Mouse (Mus musculus): ENCODE results near the gene Arsb.
"Not testable (repeated sequence)": the region's sequence is repeated elsewhere in the genome, so short reads cannot be mapped to it uniquely, and the experiment has no call there.

Gene Arsb

DNA sequence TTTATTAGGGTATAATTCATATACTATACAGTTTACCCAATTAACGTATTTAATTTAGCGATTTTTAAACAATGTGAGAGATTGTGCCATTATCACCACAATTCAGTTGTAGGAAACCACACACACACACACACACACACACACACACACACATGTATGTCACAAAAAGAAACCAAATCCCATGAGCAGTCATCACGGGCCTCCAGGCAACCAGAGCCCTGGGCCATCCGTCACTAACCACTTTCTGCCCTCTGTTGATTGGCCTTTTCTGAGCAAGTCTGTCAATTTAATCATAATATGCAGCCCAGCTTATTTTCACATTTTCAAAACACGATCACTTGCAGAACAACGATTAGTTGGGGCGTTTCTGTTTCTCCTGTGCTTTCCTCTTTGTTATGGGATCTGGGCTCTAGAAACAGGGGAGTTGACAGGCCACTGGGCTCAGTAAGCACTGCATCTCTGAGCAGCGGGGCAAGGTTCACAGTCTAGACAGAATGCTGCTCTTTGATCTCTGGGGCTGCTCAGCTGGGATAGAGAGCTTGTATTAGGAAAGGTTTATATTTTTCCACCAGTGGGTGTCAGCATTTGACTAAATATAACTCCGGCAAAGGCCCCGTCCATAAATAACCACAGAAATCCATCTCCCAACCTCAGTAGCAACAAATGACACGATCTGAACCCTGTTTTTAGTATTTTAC lies 21.7 kb downstream of the Arsb start:
- no peak for DNase-seq

DNA sequence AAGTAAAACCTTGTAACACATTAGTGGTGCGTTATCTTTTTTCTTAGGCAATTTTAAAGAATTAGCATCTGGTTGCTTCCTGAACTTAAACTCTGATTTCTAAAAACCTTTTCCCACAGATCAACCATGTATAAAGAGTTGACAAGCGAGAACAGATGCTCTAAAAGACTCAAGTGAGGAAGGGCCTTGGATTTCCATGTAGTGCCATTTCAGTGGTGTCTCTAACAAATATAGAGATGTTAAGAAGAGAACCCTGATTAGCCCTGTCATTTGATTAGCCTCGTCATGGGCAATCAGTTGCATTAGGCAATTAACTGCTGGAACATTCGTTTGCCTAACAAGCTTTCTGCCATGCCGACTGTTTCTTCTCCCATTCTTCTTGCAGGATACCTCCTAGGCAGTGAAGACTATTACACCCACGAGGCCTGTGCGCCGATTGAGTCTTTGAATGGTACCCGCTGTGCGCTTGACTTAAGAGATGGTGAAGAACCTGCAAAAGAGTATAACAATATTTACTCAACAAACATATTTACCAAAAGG lies 22.3 kb downstream of the Arsb start:
- no peak for DNase-seq

DNA sequence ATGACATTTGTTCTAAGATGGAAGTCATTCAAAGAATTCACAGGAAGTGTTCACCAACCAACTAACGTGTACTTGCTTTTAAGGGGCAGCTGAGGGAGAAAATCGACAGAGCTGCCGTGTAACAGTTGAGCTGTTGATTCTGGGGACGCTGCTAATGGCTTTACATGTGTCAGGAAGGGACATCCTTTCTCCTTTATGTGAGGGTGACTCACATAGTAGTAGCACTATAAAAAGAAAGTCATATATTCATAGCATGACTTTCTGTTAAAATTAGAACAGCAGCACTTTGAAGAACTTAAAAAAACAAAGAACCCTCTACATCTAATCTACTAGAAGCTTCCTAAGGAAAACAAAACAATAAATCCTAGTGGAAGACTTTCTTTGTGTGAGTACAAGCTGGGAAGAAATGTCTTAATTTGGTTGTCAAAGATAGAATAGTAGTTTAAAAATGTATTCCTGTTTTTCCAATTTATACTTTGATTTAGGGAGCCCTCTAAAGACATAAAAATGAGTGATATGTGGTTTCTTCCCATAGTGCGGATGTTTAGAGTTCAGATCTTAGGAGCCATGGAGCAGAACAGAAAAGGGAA lies 25.7 kb downstream of the Arsb start:
- no peak for DNase-seq

DNA sequence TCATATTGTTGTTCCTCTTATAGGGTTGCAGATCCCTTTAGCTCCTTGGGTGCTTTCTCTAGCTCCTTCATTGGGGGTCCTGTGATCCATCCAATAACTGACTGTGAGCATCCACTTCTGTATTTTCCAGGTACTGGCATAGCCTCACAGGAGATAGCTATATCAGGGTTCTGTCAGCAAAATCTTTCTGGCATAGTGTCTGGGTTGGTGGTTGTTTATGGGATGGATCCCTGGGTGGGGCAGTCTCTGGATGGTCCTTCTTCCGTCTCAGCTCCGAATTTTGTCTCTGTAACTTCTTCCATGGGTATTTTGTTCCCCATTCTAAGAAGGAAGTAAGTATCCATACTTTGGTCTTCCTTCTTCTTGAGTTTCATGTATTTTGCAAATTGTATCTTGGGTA lies 38.9 kb downstream of the Arsb start:
- not testable (repeated sequence) for DNase-seq

DNA sequence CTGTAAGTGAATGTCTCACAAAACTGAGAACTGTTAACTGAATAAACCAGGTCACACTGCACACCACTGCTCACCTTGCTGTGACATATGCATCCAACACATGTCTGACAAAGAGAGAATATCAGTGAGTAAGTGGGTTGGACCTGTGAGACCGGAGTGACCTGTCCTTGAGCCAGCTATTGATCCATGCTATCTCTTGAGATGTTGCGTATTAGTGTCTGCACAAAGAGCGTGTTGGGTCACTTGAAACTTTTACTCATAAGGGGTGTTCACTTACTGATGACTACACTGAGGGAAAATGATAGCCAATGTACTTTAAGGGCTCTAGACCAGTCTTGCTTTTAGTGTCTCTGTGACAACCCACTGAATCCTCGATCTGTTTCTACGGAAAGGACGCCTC lies 42.7 kb downstream of the Arsb start:
- DNase-seq: no peak

DNA sequence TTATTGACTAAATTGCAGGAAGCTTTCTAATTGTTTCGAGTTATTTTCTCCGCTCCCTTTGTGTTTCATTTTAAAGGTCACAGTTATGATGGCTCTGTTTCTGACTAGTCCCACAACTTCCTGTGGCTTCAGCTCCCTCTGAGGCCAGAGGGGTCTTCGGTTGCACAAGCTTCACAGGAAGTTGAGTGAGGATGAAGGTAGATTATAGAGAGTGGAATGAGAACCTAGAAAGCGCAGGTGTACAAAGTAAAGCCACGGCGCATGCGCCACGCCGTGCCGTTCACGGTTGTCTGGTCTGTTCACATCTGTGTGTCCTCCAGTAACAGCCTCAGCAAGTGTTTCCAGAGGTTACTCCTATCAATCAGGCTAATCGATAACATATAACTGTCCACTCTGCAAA lies 43.2 kb downstream of the Arsb start:
- no peak for DNase-seq

DNA sequence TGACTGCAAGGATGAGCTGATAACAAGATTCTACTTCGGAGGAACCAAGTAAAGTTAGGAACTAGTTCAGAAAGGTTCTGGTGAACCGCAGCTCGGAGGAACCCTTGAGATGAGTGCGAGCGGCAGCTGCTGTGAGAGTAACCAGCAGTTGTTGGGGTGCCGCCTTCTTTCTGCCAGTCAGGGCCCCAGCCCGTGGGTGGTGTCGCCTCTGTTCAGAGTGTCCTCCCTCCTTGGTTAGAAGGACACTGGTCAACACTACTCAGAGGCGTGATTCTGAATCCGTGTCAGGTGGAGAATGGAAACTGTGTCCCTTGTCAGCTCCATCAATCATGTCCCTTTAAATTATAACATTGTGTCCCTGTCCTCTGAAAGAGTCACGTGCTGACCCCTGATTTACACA lies 43.7 kb downstream of the Arsb start:
- DNase-seq: no peak

DNA sequence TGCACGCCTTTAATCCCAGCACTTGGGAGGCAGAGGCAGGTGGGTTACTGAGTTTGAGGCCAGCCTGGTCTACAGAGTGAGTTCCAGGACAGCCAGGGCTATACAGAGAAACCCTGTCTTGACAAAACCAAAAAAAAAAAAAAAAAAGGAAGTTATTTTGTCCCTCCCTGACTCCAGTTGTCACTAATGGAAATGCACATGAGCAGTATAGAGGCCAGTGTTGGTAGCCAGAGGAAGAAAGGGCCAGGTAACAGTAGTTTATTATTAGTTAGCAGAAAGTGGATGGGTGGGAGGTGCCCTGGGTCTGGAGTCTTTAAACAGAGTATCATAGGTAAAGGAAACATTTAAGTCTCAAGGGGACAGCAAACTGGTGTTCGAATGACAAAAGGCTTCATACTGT lies 44.7 kb downstream of the Arsb start:
- no peak for DNase-seq

DNA sequence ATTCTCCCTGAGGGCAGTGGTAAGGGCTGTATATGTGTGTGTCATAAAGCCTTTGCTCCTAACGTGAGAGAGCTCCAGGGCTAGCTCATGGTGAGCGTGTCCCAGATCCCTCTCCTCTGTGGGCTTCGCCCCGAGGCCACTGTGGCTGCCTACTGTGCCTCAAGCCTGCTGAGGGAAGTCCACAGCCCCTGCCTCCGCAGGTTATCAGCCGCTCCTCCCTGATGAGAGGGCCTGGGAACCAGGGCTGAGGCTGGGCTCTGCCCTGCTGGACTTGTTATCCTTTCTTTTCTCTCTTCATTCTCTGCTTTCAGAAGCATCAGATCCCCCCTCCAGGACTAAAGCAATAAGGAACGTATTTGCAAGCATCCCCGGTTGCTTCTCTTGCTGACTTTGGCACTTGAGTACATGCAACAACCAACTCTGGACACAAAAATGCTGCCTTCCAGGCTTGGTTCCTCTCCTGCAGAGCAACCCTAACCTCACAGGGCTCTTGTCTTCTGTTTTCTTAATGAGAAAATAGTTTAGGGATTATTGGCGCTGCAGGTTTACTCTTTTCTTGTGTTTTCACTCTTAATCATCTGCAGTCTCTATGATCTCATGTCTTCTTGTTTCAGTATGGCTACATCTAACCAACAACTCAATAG lies 45.4 kb downstream of the Arsb start:
- DNase-seq: no peak

DNA sequence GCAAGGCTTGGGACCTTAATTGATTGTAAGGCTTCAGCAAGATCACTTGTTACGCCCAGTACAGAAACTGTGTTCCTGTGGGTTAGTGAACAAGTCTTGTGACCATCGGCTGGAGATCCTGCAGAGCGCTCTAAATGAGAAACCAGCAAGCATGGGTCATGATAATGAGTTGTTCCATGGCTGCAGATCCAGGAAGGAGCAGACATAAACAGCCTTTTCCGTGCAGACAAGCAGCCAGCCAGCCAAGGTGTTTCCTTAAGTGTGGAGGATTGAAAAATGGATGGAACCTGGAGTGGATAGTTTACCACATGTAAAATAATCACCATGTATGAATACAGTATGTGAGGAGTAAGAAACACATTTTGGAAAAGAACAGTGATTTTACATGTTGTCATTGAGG lies 48.7 kb downstream of the Arsb start:
- no peak for DNase-seq

DNA sequence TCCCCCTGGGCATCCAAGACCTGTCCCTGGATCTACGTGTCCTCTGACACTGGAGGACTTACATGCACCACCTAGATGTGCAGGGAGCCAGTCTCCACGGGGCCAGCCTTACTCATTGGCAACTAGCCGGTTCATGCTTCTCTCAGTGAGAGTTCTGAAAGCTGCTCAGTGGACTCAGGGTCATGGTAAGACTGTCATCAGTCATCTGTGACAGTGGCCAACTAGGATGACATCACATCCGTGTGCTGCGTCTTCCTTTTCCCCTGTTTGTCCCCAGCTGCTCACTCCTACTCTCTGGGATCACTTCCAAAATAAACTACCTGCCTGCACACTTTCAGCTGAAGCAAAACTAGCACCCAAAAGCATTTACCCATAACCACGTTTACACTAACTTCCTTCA lies 50.6 kb downstream of the Arsb start:
- no peak for DNase-seq

DNA sequence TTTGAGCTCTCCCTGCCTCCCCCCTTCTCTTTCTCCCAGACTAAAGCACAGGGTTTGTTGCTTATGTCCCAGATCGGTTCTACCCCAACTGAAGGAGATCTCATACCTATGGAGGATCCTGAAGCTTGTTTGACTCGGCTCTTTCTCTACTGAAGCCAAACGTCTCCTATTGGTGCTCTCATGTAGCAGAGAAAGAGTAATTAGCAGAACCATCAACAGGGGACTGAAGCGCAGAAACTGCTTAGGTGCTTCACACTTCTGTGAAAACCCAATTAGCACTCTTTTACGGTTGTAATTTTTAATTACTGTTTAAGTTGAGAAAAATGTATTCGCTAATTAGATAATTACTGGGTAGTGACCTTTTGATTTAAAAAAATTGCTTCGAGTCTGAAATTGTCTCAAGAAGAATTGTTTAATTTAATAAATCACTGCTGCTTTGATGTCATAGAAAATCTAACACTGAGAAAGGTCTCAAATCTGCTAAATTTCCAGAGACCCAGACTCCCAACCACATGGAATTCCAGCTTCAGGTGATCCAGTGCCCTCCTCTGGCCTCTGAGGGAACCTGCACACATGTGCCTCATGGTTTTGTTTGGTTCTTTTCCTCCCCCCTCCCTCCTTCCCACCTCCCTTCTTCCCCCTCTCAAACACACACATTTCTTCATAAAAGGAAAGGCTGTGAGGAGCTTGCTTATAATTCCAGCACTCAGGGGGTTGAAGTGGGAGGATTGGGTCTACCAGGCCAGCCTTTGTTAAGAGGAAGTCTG lies 54.5 kb downstream of the Arsb start:
- no peak for DNase-seq

DNA sequence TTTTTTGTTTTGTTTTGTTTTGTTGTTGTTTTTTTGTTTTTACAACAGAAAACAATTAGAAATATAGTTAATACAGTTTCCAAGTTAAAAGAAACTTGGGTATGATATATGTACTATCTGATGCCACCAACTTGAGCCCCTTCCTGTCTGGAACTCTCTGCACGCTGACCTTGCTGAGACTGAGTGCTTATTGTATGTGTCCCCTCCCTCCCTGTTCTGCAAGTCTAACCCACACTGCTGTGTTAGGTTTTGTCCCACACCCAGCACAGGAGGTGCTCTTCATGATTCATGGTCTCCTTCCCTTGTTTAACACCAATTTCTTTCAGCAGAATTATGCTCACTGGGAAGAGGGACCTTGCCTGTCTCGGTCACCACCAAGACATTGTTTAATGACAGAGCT lies 56.3 kb downstream of the Arsb start:
- no peak for DNase-seq

DNA sequence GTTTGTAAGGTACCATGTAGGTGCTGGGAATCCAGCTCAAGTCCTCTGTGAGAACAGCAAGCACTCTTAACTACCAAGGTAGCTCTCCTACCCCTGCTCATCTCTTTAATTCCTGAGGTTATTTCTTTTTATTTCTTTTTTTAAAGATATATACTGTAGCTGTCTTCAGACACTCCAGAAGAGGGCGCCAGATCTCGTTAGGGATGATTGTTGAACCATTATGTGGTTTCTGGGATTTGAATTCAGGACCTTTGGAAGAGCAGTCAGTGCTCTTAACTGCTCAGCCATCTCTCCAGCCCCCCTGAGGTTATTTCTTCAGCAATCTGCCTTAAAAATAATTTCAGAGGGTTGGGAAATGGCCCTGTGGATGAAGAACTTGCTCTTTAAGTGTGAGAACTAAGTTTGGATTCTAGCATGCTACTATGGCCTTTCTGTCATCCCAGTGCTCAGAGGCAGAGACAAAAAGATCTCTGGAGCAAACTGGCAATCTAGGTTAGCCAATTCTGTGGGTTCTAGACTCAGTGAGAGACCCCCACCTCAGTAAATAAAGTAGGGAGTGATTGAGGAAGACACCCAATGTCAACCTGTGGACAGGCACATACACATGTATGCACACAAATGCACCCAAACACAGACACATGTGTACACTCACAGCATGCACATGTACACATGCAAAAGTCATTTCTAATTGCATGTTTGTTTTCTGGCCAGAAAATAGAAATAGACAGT lies 58.3 kb downstream of the Arsb start:
- DNase-seq: no peak

DNA sequence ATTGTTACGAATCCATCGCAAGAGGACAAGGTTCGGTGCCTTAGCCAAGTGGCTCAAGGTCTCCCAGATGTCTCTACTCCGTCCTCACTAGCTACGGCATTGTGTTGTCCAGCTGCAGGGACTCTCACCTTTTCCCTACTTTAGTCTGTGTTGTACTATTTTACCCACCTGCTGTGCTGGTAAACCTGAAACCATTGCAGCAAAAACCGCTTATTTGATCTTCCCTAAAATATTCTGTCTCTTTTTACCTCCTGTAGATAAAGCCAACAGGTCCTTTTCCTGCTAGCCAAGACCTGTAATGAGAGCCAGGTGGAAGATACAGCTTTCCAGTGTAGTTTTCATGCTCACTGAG lies 58.8 kb downstream of the Arsb start:
- DNase-seq: no peak

DNA sequence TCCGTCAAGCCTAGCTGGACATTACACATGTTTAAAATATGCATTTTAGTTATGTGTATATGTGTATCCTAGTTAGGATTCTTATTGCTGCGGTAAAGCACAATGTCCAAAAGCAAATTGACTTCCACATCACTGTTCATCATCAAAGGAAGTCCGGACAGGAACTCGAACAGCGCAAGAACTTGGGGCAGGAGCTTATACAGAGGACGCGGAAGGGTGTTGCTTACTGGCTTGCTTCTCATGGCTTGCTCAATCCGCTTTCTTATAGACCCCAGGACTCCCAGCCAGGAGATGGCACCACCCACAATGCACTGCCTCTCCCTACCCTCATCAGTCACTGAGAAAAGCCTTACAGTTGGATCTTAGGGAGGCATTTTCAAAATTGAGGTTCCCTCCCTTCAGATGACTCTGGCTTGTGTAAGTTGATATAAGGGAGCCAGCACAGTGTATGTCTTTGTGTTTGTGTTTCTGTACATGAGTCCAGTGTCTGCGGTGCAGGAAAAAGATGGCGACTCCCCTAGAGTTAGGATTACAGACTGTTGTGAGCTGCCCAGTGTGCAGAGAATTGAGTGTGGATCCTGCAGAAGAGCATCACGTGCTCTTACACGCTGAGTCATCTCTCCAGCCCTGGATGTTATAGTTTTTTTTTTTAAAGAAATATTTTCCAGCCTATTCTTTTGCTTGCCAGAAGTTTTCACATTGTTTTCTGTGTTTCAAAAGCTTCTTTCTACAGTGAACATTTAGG lies 66.2 kb downstream of the Arsb start:
- no peak for DNase-seq

DNA sequence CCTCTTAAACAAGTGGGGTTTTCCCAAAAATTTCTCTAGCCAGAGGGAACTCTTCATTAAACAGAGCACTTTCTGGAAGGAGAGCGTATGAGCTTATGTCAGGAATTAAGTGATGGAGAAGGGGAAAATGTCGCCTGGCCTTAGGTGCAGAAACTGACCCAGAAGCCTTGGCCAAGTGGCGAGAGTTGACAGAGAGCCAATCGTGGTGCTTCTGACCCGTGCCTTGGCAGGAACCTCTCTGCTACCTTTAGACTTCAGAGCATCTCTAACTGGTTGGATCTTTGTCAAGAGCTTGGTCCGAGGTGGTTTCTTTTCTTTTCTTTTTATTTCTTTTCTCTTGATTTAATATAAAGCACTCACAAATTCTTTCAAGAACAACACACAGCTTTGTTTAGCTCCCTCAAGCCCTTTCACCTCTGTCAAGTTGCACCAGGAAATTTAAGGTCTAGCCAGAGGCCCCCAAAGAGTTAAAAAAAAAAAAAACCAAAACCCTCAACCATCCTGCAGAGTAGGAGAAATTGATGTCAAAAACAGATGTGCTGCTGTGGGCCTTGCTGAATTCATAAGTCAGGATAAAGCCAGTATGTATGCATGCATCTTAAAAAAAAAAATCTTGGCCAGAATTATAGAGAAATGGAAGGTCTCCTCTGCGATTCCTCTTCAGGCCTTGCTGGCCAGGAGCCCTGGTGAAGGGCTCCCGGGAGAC lies 67.2 kb downstream of the Arsb start:
- no peak for DNase-seq

DNA sequence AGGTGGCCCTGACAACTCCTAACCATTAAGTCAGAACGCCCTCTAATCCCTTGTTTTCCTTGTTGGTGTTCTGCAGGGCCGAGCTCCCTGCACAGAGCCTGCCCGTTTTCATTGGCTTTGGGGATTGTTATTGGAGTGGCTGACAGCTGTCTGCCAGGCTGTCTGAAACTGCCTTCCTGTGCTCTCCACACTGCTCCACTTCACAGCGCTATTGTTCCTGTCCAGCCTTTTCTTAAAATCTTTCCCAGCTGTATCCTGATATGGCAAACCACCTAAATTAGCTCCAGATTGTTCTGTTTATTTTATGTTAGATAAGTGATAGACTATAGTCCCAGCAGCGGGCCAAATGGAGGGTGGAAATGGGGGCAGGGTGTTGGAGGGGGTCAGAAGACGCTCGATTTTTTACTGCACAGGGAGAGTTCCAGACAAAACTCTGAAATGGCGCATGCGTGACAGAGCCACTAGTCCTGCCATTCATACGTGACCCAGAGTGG lies 67.8 kb downstream of the Arsb start:
- DNase-seq: no peak

DNA sequence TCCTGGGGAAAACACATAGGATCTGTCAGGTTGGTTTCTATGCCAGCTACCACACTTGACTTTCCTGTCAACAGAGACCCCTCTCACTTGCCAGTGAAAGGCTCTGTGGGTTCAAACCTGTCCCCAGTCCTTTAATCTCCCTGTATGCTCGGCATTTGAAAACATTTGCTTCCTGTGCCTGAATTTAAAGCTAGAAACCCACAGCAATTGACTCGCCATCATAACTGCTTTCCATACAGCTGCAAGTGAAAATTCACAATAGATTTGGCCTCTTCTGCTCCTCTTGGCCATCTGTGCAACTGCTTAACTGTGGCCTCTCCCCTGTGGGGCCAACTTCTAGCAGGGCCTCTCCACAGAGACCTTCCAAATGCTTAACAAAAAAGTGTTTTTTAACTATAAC lies 68.3 kb downstream of the Arsb start:
- no peak for DNase-seq

DNA sequence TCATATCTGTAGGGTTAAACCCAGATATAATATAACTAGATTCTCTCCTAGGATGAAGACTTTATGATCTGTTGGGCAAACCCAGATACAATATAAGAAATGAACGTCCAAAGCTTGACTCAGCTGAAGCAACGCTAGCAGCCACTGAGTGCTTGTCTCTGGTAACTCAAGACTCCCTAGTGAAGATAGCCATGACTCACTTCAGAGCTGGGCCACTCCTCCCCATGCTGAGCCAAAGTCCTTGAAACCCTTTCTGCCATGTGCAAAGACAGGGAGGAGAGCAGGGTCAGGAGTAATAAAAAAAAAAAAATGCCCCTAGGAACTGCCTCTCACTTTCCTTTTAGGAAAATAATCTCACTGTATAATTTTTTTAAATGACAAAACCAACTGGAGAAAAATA lies 68.7 kb downstream of the Arsb start:
- no peak for DNase-seq

DNA sequence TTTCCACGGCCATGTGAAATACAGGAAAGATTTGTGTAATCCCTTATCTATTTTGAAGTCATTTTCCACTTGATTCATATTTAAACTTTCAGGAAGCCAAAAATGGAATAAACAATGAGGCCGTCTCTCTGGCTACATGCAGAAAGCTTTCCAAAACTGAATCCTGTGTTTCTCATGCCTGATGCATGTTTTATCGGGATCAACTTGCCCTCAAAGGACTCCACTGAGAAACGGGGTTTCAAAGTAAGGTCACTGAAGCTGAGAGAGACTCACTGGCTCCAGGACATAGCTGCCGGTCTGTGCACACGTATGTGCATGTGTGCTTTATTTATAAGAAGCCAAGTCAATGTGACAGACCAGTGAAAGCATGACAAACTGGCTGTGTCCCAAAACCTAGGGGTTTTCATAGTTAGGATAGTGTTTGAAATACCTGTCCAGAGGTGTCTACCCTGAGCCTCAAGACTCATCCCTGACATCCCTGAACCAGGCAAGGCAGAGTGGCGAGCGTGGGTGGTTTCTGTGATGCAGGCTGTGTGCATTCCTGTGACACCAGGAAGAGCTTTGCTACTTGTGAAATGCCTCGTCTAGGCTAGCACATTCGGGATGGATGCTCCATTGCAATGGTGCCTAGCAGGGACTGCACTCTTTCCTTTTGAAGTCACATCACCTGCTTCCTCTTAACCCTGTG lies 75.5 kb downstream of the Arsb start:
- DNase-seq: no peak
